In genomic region chr1:127696533-127696932, GRCm38 (mm10) we compare ENCODE assay signal across 12 mouse cellular contexts. TPM values are rescaled to one million over a fixed set of nuclear protein-coding genes. Genes with fewer than 3 reads are reported as not detected.
DNase-seq lines count a peak whose midpoint lies in the region; ATAC-seq and TF ChIP-seq lines count a peak whose summit lies in the region.
"Had no signal": no experiment of that assay in that cellular context is flagged by ENCODE, and none has a peak within 500 bp of the region (broad histone marks: within the 10 kb centered on the region; RNA-seq: fewer than 3 reads in every experiment).

No protein-coding gene starts in this region.

- H3K4me3 ChIP-seq in hindbrain, postnatal 0 days (ENCODE audit: low read length): no peak overlapping the region
- no peak overlapping the region for H3K4me3 ChIP-seq in hindbrain, embryonic 10.5 days
- H3K4me3 ChIP-seq in midbrain, embryonic 14.5 days (replicated peaks; ENCODE audit: low read depth, low read length): no peak overlapping the region
- H3K4me3 ChIP-seq in midbrain, embryonic 15.5 days: no peak overlapping the region
- H3K4me3 ChIP-seq: embryonic facial prominence, embryonic 12.5 days; limb, embryonic 10.5 days; midbrain, embryonic 12.5 days had no signal

- H3K9me3 ChIP-seq in hindbrain, postnatal 0 days (ENCODE audit: low read length): no peaks in the 10 kb centered on the region
- no peaks in the 10 kb centered on the region for H3K9me3 ChIP-seq in hindbrain, embryonic 10.5 days
- H3K9me3 ChIP-seq in midbrain, embryonic 14.5 days (ENCODE audit: control insufficient read depth, low read length): no peaks in the 10 kb centered on the region
- H3K9me3 ChIP-seq in midbrain, embryonic 15.5 days: no peaks in the 10 kb centered on the region
- H3K9me3 ChIP-seq: embryonic facial prominence, embryonic 12.5 days; limb, embryonic 10.5 days; midbrain, embryonic 12.5 days had no signal

- H3K27ac ChIP-seq in hindbrain, postnatal 0 days: no peak overlapping the region
- H3K27ac ChIP-seq in hindbrain, embryonic 10.5 days: no peak overlapping the region
- no peak overlapping the region for H3K27ac ChIP-seq in midbrain, embryonic 14.5 days (replicated peaks; ENCODE audit: low read depth, low read length)
- H3K27ac ChIP-seq in midbrain, embryonic 15.5 days: no peak overlapping the region
- H3K27ac ChIP-seq: embryonic facial prominence, embryonic 12.5 days; limb, embryonic 10.5 days; midbrain, embryonic 12.5 days had no signal

- no peak for ATAC-seq in hindbrain, postnatal 0 days
- no peak for ATAC-seq in midbrain, embryonic 14.5 days (ENCODE audit: low FRiP score, low TSS enrichment)
- ATAC-seq in midbrain, embryonic 15.5 days (replicated peaks): no peak

- WGBS in hindbrain, postnatal 0 days: 24% methylated on average over 2 of the region's 2 CpGs
- WGBS in hindbrain, embryonic 10.5 days: 24% methylated on average over 2 of the region's 2 CpGs
- WGBS in midbrain, embryonic 14.5 days: 39% methylated on average over 2 of the region's 2 CpGs
- 24% methylated on average over 2 of the region's 2 CpGs for WGBS in midbrain, embryonic 15.5 days

- no peaks in the 10 kb centered on the region for H3K36me3 ChIP-seq in hindbrain, postnatal 0 days (ENCODE audit: insufficient read depth, low read length)
- no peaks in the 10 kb centered on the region for H3K36me3 ChIP-seq in hindbrain, embryonic 10.5 days
- no peaks in the 10 kb centered on the region for H3K36me3 ChIP-seq in midbrain, embryonic 14.5 days (ENCODE audit: control insufficient read depth, insufficient read depth, low read length)
- H3K36me3 ChIP-seq in midbrain, embryonic 15.5 days (replicated peaks): no peaks in the 10 kb centered on the region
- H3K36me3 ChIP-seq: embryonic facial prominence, embryonic 12.5 days; limb, embryonic 10.5 days; midbrain, embryonic 12.5 days had no signal

- H3K4me1 ChIP-seq in hindbrain, postnatal 0 days (ENCODE audit: insufficient read depth, low read length): no peaks in the 10 kb centered on the region
- H3K4me1 ChIP-seq in hindbrain, embryonic 10.5 days (replicated peaks): no peaks in the 10 kb centered on the region
- no peaks in the 10 kb centered on the region for H3K4me1 ChIP-seq in midbrain, embryonic 14.5 days (ENCODE audit: control insufficient read depth, insufficient read depth, low read length)
- no peaks in the 10 kb centered on the region for H3K4me1 ChIP-seq in midbrain, embryonic 15.5 days
- H3K4me1 ChIP-seq: embryonic facial prominence, embryonic 12.5 days; limb, embryonic 10.5 days; midbrain, embryonic 12.5 days had no signal

- peak; percentile 58 for DNase-seq in hindbrain, postnatal 0 days (ENCODE audit: low spot score)
- no peak for DNase-seq in hindbrain, embryonic 10.5 days (ENCODE audit: low spot score)
- DNase-seq in midbrain, embryonic 14.5 days: peak; percentile 62
- peak; percentile 56 for DNase-seq in R1 (ENCODE audit: low read depth, low spot score)
- DNase-seq in retina, postnatal 1 day: peak; percentile 34
- no peak for DNase-seq in spleen, adult 18-20 months
- DNase-seq in gastrocnemius, postnatal 14 days: no peak
- DNase-seq: kidney, postnatal 4 days had no signal

- H3K4me2 ChIP-seq in hindbrain, postnatal 0 days (ENCODE audit: low read depth, low read length): no peak overlapping the region
- H3K4me2 ChIP-seq in midbrain, embryonic 14.5 days (ENCODE audit: low read length): no peak overlapping the region
- H3K4me2 ChIP-seq in midbrain, embryonic 15.5 days: no peak overlapping the region
- H3K4me2 ChIP-seq: embryonic facial prominence, embryonic 12.5 days; midbrain, embryonic 12.5 days had no signal

- peak; percentile 48 for TF ChIP-seq CTCF in hindbrain, postnatal 0 days (IDR thresholded peaks at IDR 0.05; ENCODE audit: low read depth)

- intact Hi-C loops in gastrocnemius, postnatal 14 days (cut with DNase I; ENCODE audit: low total_unique reads): no loop called here

- no peaks in the 10 kb centered on the region for H3K27me3 ChIP-seq in hindbrain, postnatal 0 days (ENCODE audit: insufficient read depth, low read length)
- no peaks in the 10 kb centered on the region for H3K27me3 ChIP-seq in hindbrain, embryonic 10.5 days (ENCODE audit: insufficient read depth, poor library complexity, severe bottlenecking)
- no peaks in the 10 kb centered on the region for H3K27me3 ChIP-seq in midbrain, embryonic 14.5 days (ENCODE audit: control insufficient read depth, insufficient read depth, low read length)
- no peaks in the 10 kb centered on the region for H3K27me3 ChIP-seq in midbrain, embryonic 15.5 days (replicated peaks)
- H3K27me3 ChIP-seq: embryonic facial prominence, embryonic 12.5 days; midbrain, embryonic 12.5 days had no signal

- no peak overlapping the region for H3K9ac ChIP-seq in hindbrain, postnatal 0 days (replicated peaks; ENCODE audit: low read length)
- no peak overlapping the region for H3K9ac ChIP-seq in midbrain, embryonic 14.5 days (replicated peaks; ENCODE audit: low read length)
- H3K9ac ChIP-seq in midbrain, embryonic 15.5 days: no peak overlapping the region
- H3K9ac ChIP-seq: embryonic facial prominence, embryonic 12.5 days; midbrain, embryonic 12.5 days had no signal

RNA-seq across cellular contexts. Expression of gene Tmem163, which starts 17.2 kb away (rescaled TPM):
- 56.0 and 56.6 TPM in 2 replicates for total RNA-seq in hindbrain, postnatal 0 days (2014; rRNA removed)
- 54.5 and 54.9 TPM in 2 replicates for polyA plus RNA-seq in hindbrain, postnatal 0 days (2015; fragmentation: Nextera tagmentation; extraction: Ambion mirVana)
- polyA plus RNA-seq in hindbrain, embryonic 10.5 days (2016; fragmentation: Nextera tagmentation; extraction: Ambion mirVana): 12.4 and 28.8 TPM in 2 replicates
- polyA plus RNA-seq in midbrain, embryonic 14.5 days (2014; fragmentation: Nextera tagmentation; extraction: Ambion mirVana): 64.0 and 64.8 TPM in 2 replicates
- 63.5 and 71.5 TPM in 2 replicates for polyA plus RNA-seq in midbrain, embryonic 15.5 days (2015; fragmentation: Nextera tagmentation; extraction: Ambion mirVana)
- not detected for total RNA-seq in gastrocnemius, postnatal 14 days (2021)

RNA-seq across cellular contexts. Expression of gene Acmsd, which starts 32.7 kb away (rescaled TPM):
- total RNA-seq in hindbrain, postnatal 0 days (2014; rRNA removed): not detected in 2 replicates
- not detected in 2 replicates for polyA plus RNA-seq in hindbrain, postnatal 0 days (2015; fragmentation: Nextera tagmentation; extraction: Ambion mirVana)
- polyA plus RNA-seq in hindbrain, embryonic 10.5 days (2016; fragmentation: Nextera tagmentation; extraction: Ambion mirVana): 0.27 and 0.35 TPM in 2 replicates
- 0.13 TPM in 2 replicates for polyA plus RNA-seq in midbrain, embryonic 14.5 days (2014; fragmentation: Nextera tagmentation; extraction: Ambion mirVana)
- polyA plus RNA-seq in midbrain, embryonic 15.5 days (2015; fragmentation: Nextera tagmentation; extraction: Ambion mirVana): 0.08 and 0.13 TPM in 2 replicates
- total RNA-seq in gastrocnemius, postnatal 14 days (2021): not detected

Comparison
In these comparisons a context has a peak if more than half of its experiments do, and no peak if none do; other contexts are left out.
1. DNase-seq: peak in hindbrain, postnatal 0 days (single experiment), midbrain, embryonic 14.5 days (single experiment), R1 (single experiment) and retina, postnatal 1 day (single experiment); none in hindbrain, embryonic 10.5 days (single experiment), spleen, adult 18-20 months (0 of 2) and gastrocnemius, postnatal 14 days (single experiment).